Mouse (Mus musculus): Measurements from ENCODE around the gene Hemk1.

- no peak for TF ChIP-seq CTCF (IDR thresholded peaks at IDR 0.05; ENCODE audit: low read depth, low read length)
- no peak for TF ChIP-seq POLR2A (IDR thresholded peaks at IDR 0.05; ENCODE audit: borderline replicate concordance, low read depth, low read length)
These were observed 56.7 kb downstream of the Hemk1 start for GRCm38 (mm10) chr9:107281241-107281987.
